Mouse (Mus musculus): ENCODE results near the gene Lyrm2. TPM values are rescaled to one million over a fixed set of nuclear protein-coding genes. Genes with fewer than 3 reads are reported as not detected.

The Lyrm2 gene
- 16.5 TPM for polyA plus RNA-seq (2015; fragmentation: Illumina TruSeq; extraction: RNeasy Lipid Tissue Mini Kit (QIAGEN cat#74804); ENCODE audit: insufficient read depth, low read depth, low replicate concordance)

DNA sequence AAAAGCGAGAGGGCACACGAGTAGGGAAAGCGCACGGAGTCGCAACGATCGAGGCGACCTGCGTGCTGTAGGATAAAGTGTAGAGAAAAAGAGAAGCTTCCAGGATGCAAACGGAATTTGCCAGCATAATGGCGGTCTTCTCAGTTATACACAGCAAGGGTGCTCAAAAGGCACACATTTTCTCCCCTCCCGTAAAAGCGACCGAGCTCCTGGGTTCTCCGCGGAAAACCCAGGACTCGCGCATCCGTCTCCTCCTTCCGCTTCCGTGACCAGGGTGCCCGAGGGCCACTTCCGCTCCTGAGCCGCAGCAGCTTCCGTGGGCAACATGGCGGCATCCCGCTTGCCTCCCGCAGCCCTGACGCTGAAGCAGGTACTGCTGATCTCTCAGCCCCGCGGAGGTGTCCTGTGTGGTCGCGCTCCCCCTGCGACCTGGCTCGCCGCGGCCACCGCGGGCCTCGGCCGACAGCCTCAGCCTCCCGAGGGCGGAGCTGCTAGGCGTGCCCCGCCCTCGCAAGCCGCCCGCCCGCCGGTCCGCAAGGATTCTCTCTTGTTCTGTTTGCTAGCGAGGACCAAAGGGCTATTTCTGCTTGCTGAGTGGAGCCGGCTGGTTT is at the start of gene Lyrm2:
Gene Lyrm2 (plus strand): TSS at position 288 of the 611 bp plus-strand sequence.

Other genes with a start within 250 kb of the Lyrm2 start
- gene Gja10, start 197.5 kb upstream of the Lyrm2 start, polyA plus RNA-seq (2015; fragmentation: Illumina TruSeq; extraction: RNeasy Lipid Tissue Mini Kit (QIAGEN cat#74804); ENCODE audit: insufficient read depth, low read depth, low replicate concordance): not detected
- gene Casp8ap2, start 184.8 kb upstream of the Lyrm2 start, polyA plus RNA-seq (2015; fragmentation: Illumina TruSeq; extraction: RNeasy Lipid Tissue Mini Kit (QIAGEN cat#74804); ENCODE audit: insufficient read depth, low read depth, low replicate concordance): 2.1 TPM
- 5.1 TPM for gene Mdn1, start 143.1 kb upstream of the Lyrm2 start, polyA plus RNA-seq (2015; fragmentation: Illumina TruSeq; extraction: RNeasy Lipid Tissue Mini Kit (QIAGEN cat#74804); ENCODE audit: insufficient read depth, low read depth, low replicate concordance)
- gene Ankrd6, start 150.6 kb downstream of the Lyrm2 start, polyA plus RNA-seq (2015; fragmentation: Illumina TruSeq; extraction: RNeasy Lipid Tissue Mini Kit (QIAGEN cat#74804); ENCODE audit: insufficient read depth, low read depth, low replicate concordance): 0.54 TPM
- gene Rragd, start 182.8 kb downstream of the Lyrm2 start, polyA plus RNA-seq (2015; fragmentation: Illumina TruSeq; extraction: RNeasy Lipid Tissue Mini Kit (QIAGEN cat#74804); ENCODE audit: insufficient read depth, low read depth, low replicate concordance): 3.6 TPM
- 10.5 TPM for gene Ube2j1, start 231.2 kb downstream of the Lyrm2 start, polyA plus RNA-seq (2015; fragmentation: Illumina TruSeq; extraction: RNeasy Lipid Tissue Mini Kit (QIAGEN cat#74804); ENCODE audit: insufficient read depth, low read depth, low replicate concordance)

Data from pancreas, adult 10 weeks (tissue).